Mouse (Mus musculus) heart, embryonic 16.5 days (tissue): ENCODE measurements around the gene Mras. TPM values are rescaled to one million over a fixed set of nuclear protein-coding genes. Genes with fewer than 3 reads are reported as not detected.

Experiments
- ATAC-seq: fragments of 200-750 bp; cut with Nextera tagmentation; replicated peaks from 2 replicates; pipeline ENCODE4 v1.8.0; 2017; ENCODE audit warnings: moderate number of reproducible peaks; ENCODE audit not compliant: insufficient read depth, low FRiP score; ENCODE audit errors: extremely low read depth
- H3K27ac ChIP-seq: fragments of 300-500 bp; sonication (generic); 2 replicates; pipeline ENCODE4 v1.5.1; 2014; ENCODE audit warnings: mild to moderate bottlenecking, low read length, control low read depth, moderate library complexity
- H3K27me3 ChIP-seq: fragments of 300-500 bp; sonication (generic); 2 replicates; pipeline ENCODE4 v1.6.1; 2014; ENCODE audit warnings: low read length, mixed read lengths; ENCODE audit not compliant: control insufficient read depth, insufficient read depth
- H3K36me3 ChIP-seq: fragments of 300-500 bp; sonication (generic); 2 replicates; pipeline ENCODE4 v1.6.1; 2014; ENCODE audit not compliant: control insufficient read depth, insufficient read depth
- H3K4me1 ChIP-seq: fragments of 300-500 bp; sonication (generic); 2 replicates; pipeline ENCODE4 v1.6.1; 2014; ENCODE audit warnings: low read length, mixed read lengths; ENCODE audit not compliant: control insufficient read depth, insufficient read depth
- H3K4me2 ChIP-seq: fragments of 300-500 bp; sonication (generic); 2 replicates; pipeline ENCODE4 v1.6.1; 2014; ENCODE audit warnings: low read depth, mild to moderate bottlenecking, control low read depth, low read length
- H3K4me3 ChIP-seq: fragments of 300-500 bp; sonication (generic); 2 replicates; pipeline ENCODE4 v1.5.1; 2014; ENCODE audit warnings: mild to moderate bottlenecking, control low read depth, low read length
- H3K9ac ChIP-seq: fragments of 300-500 bp; sonication (generic); 2 replicates; pipeline ENCODE4 v1.6.1; 2014; ENCODE audit warnings: low read length, control low read depth
- H3K9me3 ChIP-seq: fragments of 300-500 bp; sonication (generic); replicated peaks from 2 replicates; pipeline ENCODE4 v1.6.1; 2016; ENCODE audit warnings: low read length; ENCODE audit not compliant: control insufficient read depth
- WGBS: fragments of 180-500 bp; shearing (Covaris S2); extraction: QIAGEN DNeasy Blood & Tissue Kit; methylation state at CpG from one replicate; pipeline ENCODE4 v1.1.7; 2014; 5-methylcytosine and 5-hydroxymethylcytosine counted together
- polyA plus RNA-seq: library from polyadenylated mRNA; unstranded; fragments of >200 nt; fragmentation: Nextera tagmentation; extraction: Ambion mirVana; gene quantifications from 2 replicates; pipeline ENCODE4 v1.2.1, GENCODE M21; 2015

The Mras gene
- polyA plus RNA-seq, 1 experiment from 2014 or later = 15.0 TPM

- Histone ChIP-seq H3K4me3 (no peak overlapping the region), H3K27me3 (no peaks in the 10 kb centered on the region), H3K36me3 (no peaks in the 10 kb centered on the region), H3K4me2 (no peak overlapping the region), H3K4me1 (no peaks in the 10 kb centered on the region), H3K27ac (no peak overlapping the region), H3K9ac (no peak overlapping the region), H3K9me3 (no peaks in the 10 kb centered on the region)
- WGBS = 40% methylated on average over 12 of the region's 12 CpGs
- no peak for ATAC-seq
Observed at GRCm38 (mm10) chr9:99340126-99340525, 97.1 kb downstream of the Mras start.

- Histone ChIP-seq H3K4me3 (no peak overlapping the region), H3K36me3 (no peaks in the 10 kb centered on the region), H3K9ac (no peak overlapping the region), H3K27me3 (no peaks in the 10 kb centered on the region), H3K4me1 (no peaks in the 10 kb centered on the region), H3K9me3 (no peaks in the 10 kb centered on the region), H3K4me2 (no peak overlapping the region), H3K27ac (no peak overlapping the region)
- ATAC-seq = no peak
- WGBS = 85% methylated on average over 1 of the region's 1 CpGs
Observed at GRCm38 (mm10) chr9:99339182-99339581, 98.0 kb downstream of the Mras start.

DNA sequence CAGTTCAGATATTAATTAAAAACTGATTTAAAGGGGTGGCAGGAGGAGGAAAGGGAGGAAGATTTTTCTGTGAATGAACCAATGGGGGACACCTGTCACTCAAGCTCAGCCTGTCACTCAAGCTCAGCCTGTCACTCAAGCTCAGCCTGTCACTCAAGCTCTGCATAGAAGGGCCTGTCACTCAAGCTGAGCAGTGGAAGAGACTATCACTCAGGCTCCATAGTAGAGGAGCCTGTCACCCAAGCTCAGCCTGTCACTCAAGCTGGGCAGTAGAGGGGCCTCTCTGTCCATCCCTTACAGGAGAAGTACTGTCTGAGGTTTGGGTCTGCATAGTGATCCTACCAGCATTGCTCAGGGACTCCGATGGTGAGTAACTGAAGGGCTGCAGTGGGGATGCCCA, 98.9 kb downstream of the Mras start:
- ATAC-seq = no peak
- Histone ChIP-seq H3K4me2 (no peak overlapping the region), H3K9me3 (no peaks in the 10 kb centered on the region), H3K4me1 (no peaks in the 10 kb centered on the region), H3K27ac (no peak overlapping the region), H3K4me3 (no peak overlapping the region), H3K36me3 (no peaks in the 10 kb centered on the region), H3K9ac (no peak overlapping the region), H3K27me3 (no peaks in the 10 kb centered on the region)
- 95% methylated on average over 1 of the region's 1 CpGs for WGBS

GRCm38 (mm10) chr9:99336538-99336937, 100.6 kb downstream of the Mras start:
- H3K9ac ChIP-seq = no peak overlapping the region
- H3K4me1 ChIP-seq = no peaks in the 10 kb centered on the region
- H3K27me3 ChIP-seq = no peaks in the 10 kb centered on the region
- no peak overlapping the region for H3K4me3 ChIP-seq
- 84% methylated on average over 4 of the region's 4 CpGs for WGBS
- H3K27ac ChIP-seq = no peak overlapping the region
- ATAC-seq = no peak
- no peaks in the 10 kb centered on the region for H3K9me3 ChIP-seq
- H3K36me3 ChIP-seq = no peaks in the 10 kb centered on the region
- no peak overlapping the region for H3K4me2 ChIP-seq

Other genes starting within 250 kb of the Mras start
- not detected in 2 replicates for gene Faiml, start 200.1 kb downstream of the Mras start, polyA plus RNA-seq
- gene Cep70, start 194.0 kb downstream of the Mras start, polyA plus RNA-seq = 23.9 and 25.2 TPM in 2 replicates
- gene Esyt3, start 78.8 kb downstream of the Mras start, polyA plus RNA-seq = 0.14 and 0.24 TPM in 2 replicates
- gene Nme9, start 14.1 kb upstream of the Mras start, polyA plus RNA-seq = 1.0 and 1.3 TPM in 2 replicates
- gene Armc8, start 131.5 kb upstream of the Mras start, polyA plus RNA-seq = 21.1 and 21.4 TPM in 2 replicates
- 16.2 and 17.2 TPM in 2 replicates for gene Dbr1, start 138.4 kb upstream of the Mras start, polyA plus RNA-seq
- not detected in 2 replicates for gene A4gnt, start 175.1 kb upstream of the Mras start, polyA plus RNA-seq
- gene Dzip1l, start 192.1 kb upstream of the Mras start, polyA plus RNA-seq = 13.5 and 17.7 TPM in 2 replicates